Comparison of ENCODE assay signal across 27 mouse cellular contexts in the genomic region with DNA sequence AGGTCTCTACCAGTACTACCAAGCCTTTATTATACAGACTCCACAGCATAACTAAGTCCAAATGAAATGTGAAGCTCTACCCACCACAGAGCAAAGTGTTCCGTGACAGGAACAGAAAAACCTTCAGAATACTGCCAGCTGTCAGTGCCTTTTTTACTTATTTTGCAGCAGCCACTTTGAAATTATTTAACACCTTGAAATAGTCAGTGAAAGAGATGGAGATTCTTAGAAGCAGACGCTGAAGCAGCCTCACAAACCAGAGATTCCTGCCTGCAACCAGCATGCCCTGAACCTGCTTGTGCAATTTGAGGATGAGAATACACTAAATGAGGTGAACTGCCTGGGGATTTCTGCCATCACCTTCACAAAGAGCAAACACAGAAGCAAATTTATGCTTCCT.
"Had no signal": no experiment of that assay in that cellular context is flagged by ENCODE, and none has a peak within 500 bp of the region (broad histone marks: within the 10 kb centered on the region; RNA-seq: fewer than 3 reads in every experiment).

No protein-coding gene starts in this region.

- DNase-seq: gastrocnemius, adult 2 months; gastrocnemius, postnatal 10 days; gastrocnemius, postnatal 25 days; heart, adult 18-20 months; heart, postnatal 10 days; heart, postnatal 4 days; kidney, adult 18-20 months; kidney, adult 8-10 months; kidney, postnatal 14 days; kidney, postnatal 36 days; layer of hippocampus, adult 9-11 months; layer of hippocampus, postnatal 36 days; left cerebral cortex, postnatal 4 days had no signal

- H3K9me3 ChIP-seq: heart, embryonic 10.5 days; heart, embryonic 12.5 days; hindbrain, embryonic 10.5 days; hindbrain, embryonic 12.5 days; intestine, embryonic 15.5 days; kidney, embryonic 15.5 days; limb, embryonic 13.5 days; limb, embryonic 15.5 days; liver, embryonic 12.5 days had no signal

- H3K27ac ChIP-seq: gastrocnemius, adult 2 months; heart, embryonic 10.5 days; hindbrain, embryonic 10.5 days; hindbrain, embryonic 12.5 days; hindbrain, embryonic 14.5 days; intestine, embryonic 15.5 days; kidney, embryonic 15.5 days; kidney, postnatal 0 days; limb, embryonic 13.5 days; limb, embryonic 15.5 days; liver, embryonic 12.5 days had no signal

- H3K9ac ChIP-seq: heart, embryonic 12.5 days; hindbrain, embryonic 12.5 days; hindbrain, embryonic 14.5 days; intestine, embryonic 15.5 days; kidney, embryonic 15.5 days; limb, embryonic 13.5 days; limb, embryonic 15.5 days; liver, embryonic 12.5 days had no signal

- H3K36me3 ChIP-seq: heart, embryonic 10.5 days; heart, embryonic 12.5 days; hindbrain, embryonic 10.5 days; hindbrain, embryonic 12.5 days; intestine, embryonic 15.5 days; kidney, embryonic 15.5 days; limb, embryonic 13.5 days; limb, embryonic 15.5 days; liver, embryonic 12.5 days had no signal

- H3K27me3 ChIP-seq: heart, embryonic 12.5 days; hindbrain, embryonic 12.5 days; intestine, embryonic 15.5 days; kidney, embryonic 15.5 days; limb, embryonic 13.5 days; limb, embryonic 15.5 days; liver, embryonic 12.5 days had no signal

- H3K4me1 ChIP-seq: heart, embryonic 10.5 days; heart, embryonic 12.5 days; hindbrain, embryonic 10.5 days; hindbrain, embryonic 12.5 days; intestine, embryonic 15.5 days; kidney, embryonic 15.5 days; limb, embryonic 13.5 days; limb, embryonic 15.5 days; liver, embryonic 12.5 days had no signal

- ATAC-seq: hindbrain, embryonic 16.5 days; inflammation-experienced regulatory T-cells, adult 6 months; intestine, embryonic 15.5 days; intestine, postnatal 0 days; liver, embryonic 12.5 days had no signal

- H3K4me3 ChIP-seq: gastrocnemius, adult 2 months; heart, embryonic 10.5 days; heart, embryonic 12.5 days; hindbrain, embryonic 10.5 days; hindbrain, embryonic 12.5 days; intestine, embryonic 15.5 days; kidney, embryonic 15.5 days; limb, embryonic 13.5 days; limb, embryonic 15.5 days; liver, embryonic 12.5 days had no signal

- H3K4me2 ChIP-seq: heart, embryonic 12.5 days; hindbrain, embryonic 12.5 days; hindbrain, embryonic 14.5 days; intestine, embryonic 15.5 days; kidney, embryonic 15.5 days; limb, embryonic 13.5 days; limb, embryonic 15.5 days; liver, embryonic 12.5 days had no signal
